Mouse (Mus musculus) forebrain, embryonic 15.5 days (tissue): Measurements from ENCODE around the gene Slc38a4. TPM values are rescaled to one million over a fixed set of nuclear protein-coding genes. Genes with fewer than 3 reads are reported as not detected.
A peak's percentile ranks its signal among the peaks of the same experiment; 100 is the strongest.

Source experiments
- ATAC-seq: fragments of 200-750 bp; cut with Nextera tagmentation; replicated peaks from 2 replicates; pipeline ENCODE4 v1.8.0; 2017; ENCODE audit warnings: mild to moderate bottlenecking, moderate TSS enrichment, moderate library complexity
- H3K27ac ChIP-seq: fragments of 300-500 bp; sonication (generic); replicated peaks from 2 replicates; pipeline ENCODE4 v1.5.1; 2015; ENCODE audit warnings: mild to moderate bottlenecking, inconsistent platforms
- H3K27me3 ChIP-seq: fragments of 300-500 bp; sonication (generic); 2 replicates; pipeline ENCODE4 v1.6.1; 2015; ENCODE audit warnings: inconsistent platforms
- H3K36me3 ChIP-seq: fragments of 300-500 bp; sonication (generic); 2 replicates; pipeline ENCODE4 v1.6.1; 2015; ENCODE audit warnings: mild to moderate bottlenecking, inconsistent platforms
- H3K4me1 ChIP-seq: fragments of 300-500 bp; sonication (generic); 2 replicates; pipeline ENCODE4 v1.6.1; 2015; ENCODE audit warnings: inconsistent platforms
- H3K4me2 ChIP-seq: fragments of 300-500 bp; sonication (generic); replicated peaks from 2 replicates; pipeline ENCODE4 v1.6.1; 2015; ENCODE audit warnings: mild to moderate bottlenecking, inconsistent platforms
- H3K4me3 ChIP-seq: fragments of 300-500 bp; sonication (generic); 2 replicates; pipeline ENCODE4 v1.5.1; 2015; ENCODE audit warnings: mild to moderate bottlenecking, inconsistent platforms
- H3K9ac ChIP-seq: fragments of 300-500 bp; sonication (generic); replicated peaks from 2 replicates; pipeline ENCODE4 v1.6.1; 2015; ENCODE audit warnings: mild to moderate bottlenecking, inconsistent platforms
- H3K9me3 ChIP-seq: fragments of 300-500 bp; sonication (generic); 2 replicates; pipeline ENCODE4 v1.6.1; 2016; ENCODE audit warnings: inconsistent platforms
- WGBS: fragments of 180-500 bp; shearing (Covaris S2); methylation state at CpG from one replicate; pipeline ENCODE4 v1.1.7; 2015; ENCODE audit warnings: mixed read lengths; 5-methylcytosine and 5-hydroxymethylcytosine counted together
- polyA plus RNA-seq: library from polyadenylated mRNA; unstranded; fragments of >200 nt; fragmentation: Nextera tagmentation; extraction: Ambion mirVana; gene quantifications from 2 replicates; pipeline ENCODE4 v1.2.1, GENCODE M21; 2015

Gene Slc38a4
- polyA plus RNA-seq, 1 experiment from 2014 or later: 2.4 TPM

DNA sequence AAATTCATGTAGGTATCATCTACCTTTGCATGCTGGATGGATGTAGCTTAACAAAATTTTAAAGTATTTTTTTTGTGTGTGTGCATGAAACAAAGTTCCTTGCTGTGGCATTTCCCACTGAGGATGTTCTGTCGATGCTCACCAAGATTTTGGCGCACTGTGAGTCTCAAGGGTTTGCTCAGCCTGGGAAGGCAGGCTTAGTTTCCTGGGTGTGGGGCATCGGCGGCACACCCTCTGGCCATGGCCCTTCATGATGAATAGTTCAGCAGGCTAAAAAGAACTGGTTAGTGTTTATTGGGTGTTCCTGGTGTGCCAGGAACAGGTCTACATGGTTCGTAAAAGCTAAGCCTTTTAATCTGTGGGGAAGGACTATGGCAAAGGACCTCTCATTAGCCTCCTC lies 81.6 kb downstream of the Slc38a4 start:
- ATAC-seq: no peak
- Histone ChIP-seq H3K4me3 (no peak overlapping the region), H3K36me3 (no peaks in the 10 kb centered on the region), H3K4me1 (no peaks in the 10 kb centered on the region), H3K4me2 (no peak overlapping the region), H3K27ac (no peak overlapping the region), H3K27me3 (no peaks in the 10 kb centered on the region), H3K9ac (no peak overlapping the region), H3K9me3 (no peaks in the 10 kb centered on the region)
- WGBS: 83% methylated on average over 5 of the region's 5 CpGs

DNA sequence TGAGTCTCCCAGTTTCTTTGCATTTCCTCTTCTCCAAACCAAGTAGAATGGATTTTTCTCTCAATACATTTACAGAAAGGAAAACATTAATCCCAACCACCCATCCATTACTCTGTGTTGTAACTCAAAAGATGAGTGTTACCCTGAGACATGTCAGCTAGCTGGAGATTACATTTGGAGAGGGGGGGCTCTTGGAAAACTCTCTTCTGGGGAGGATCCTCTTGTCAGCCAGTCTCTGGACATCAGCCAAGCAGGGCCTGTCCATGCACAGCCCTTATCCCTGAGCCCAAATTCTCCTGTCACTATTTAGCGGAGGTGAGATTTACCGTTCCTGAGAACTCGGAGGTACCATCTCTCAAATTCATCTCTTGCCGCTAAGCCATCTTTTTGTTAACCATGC lies 82.4 kb downstream of the Slc38a4 start:
- Histone ChIP-seq H3K4me2 (no peak overlapping the region), H3K27ac (no peak overlapping the region), H3K27me3 (no peaks in the 10 kb centered on the region), H3K9ac (no peak overlapping the region), H3K4me3 (no peak overlapping the region), H3K36me3 (no peaks in the 10 kb centered on the region), H3K4me1 (no peaks in the 10 kb centered on the region), H3K9me3 (no peaks in the 10 kb centered on the region)
- WGBS: 94% methylated on average over 4 of the region's 4 CpGs
- ATAC-seq: no peak

DNA sequence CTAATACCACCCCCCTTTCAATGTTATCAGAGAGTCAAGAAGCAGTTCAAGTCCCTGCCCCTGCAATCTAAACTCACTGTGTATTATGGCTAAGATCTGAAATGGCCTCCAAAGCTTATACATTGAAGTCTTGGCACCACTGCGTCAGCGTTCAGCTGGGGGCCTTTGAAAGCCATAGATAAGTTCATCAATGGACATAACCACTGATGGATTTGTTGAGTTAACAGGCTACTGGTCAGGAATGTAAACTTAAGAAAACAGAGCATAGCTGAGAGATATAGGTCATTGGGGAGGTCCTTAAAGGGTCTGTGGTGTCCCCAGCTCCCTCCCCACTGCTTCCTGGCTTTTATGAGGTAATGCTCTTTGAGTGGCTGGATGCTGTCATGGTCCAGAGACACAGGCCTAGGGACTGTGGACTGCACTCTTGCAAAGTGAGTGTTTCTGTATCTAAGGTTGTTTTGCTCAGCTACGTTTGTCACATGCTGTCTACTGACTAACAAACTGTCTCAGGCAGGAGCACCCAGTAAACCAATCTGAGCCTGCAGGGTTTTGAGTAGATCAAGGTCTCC lies 83.0 kb downstream of the Slc38a4 start:
- Histone ChIP-seq H3K27me3 (no peaks in the 10 kb centered on the region), H3K9ac (no peak overlapping the region), H3K4me2 (no peak overlapping the region), H3K36me3 (no peaks in the 10 kb centered on the region), H3K9me3 (no peaks in the 10 kb centered on the region), H3K27ac (no peak overlapping the region), H3K4me3 (no peak overlapping the region), H3K4me1 (no peaks in the 10 kb centered on the region)
- WGBS: 90% methylated on average over 3 of the region's 3 CpGs
- no peak for ATAC-seq

DNA sequence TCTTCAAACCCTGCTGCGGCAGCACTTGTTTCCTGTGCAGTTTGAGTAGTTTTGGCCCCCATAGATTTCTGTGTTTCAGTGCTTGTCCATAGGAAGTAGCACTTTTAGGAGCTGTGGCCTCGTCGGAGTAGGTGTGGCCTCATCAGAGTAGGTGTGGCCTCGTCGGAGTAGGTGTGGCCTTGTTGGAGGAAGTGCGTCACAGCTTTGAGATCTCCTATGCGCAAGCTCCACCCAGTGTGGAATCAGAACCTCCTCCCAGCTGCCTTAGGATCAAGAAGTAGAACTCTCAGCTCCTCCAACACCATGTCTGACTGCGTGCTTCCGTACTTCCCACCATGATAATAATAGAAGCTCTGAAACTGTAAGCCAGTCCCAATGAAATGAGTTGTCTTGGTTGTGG lies 83.8 kb downstream of the Slc38a4 start:
- WGBS: 92% methylated on average over 9 of the region's 9 CpGs
- Histone ChIP-seq H3K9ac (no peak overlapping the region), H3K4me2 (no peak overlapping the region), H3K36me3 (no peaks in the 10 kb centered on the region), H3K4me3 (no peak overlapping the region), H3K27ac (no peak overlapping the region), H3K27me3 (no peaks in the 10 kb centered on the region), H3K9me3 (no peaks in the 10 kb centered on the region), H3K4me1 (no peaks in the 10 kb centered on the region)
- ATAC-seq: no peak

DNA sequence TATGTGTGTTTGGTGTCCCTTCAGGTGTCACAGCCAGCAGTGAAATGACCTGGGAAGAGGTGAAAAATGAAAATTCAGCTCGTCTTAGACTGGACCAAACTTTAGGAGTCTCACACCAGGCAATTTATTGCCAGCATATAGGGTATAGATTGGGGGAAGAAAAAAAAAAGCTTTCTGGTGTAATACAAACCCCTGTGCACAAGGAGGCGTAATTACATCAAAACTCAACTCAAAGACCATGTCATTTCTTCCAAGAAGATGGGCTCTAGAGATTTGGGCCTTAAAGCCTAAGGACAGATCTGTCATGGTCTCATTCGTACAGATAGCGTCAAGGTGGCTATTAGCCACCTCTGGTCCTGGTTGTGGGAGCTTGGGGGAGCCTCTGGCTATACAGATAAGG lies 86.0 kb downstream of the Slc38a4 start:
- no peaks in the 10 kb centered on the region for H3K36me3 ChIP-seq
- H3K9ac ChIP-seq: no peak overlapping the region
- no peak for ATAC-seq
- H3K4me2 ChIP-seq: no peak overlapping the region
- no peaks in the 10 kb centered on the region for H3K4me1 ChIP-seq
- no peak overlapping the region for H3K27ac ChIP-seq
- WGBS: 77% methylated on average over 4 of the region's 4 CpGs
- H3K27me3 ChIP-seq: no peaks in the 10 kb centered on the region
- H3K4me3 ChIP-seq: no peak overlapping the region
- H3K9me3 ChIP-seq: no peaks in the 10 kb centered on the region

DNA sequence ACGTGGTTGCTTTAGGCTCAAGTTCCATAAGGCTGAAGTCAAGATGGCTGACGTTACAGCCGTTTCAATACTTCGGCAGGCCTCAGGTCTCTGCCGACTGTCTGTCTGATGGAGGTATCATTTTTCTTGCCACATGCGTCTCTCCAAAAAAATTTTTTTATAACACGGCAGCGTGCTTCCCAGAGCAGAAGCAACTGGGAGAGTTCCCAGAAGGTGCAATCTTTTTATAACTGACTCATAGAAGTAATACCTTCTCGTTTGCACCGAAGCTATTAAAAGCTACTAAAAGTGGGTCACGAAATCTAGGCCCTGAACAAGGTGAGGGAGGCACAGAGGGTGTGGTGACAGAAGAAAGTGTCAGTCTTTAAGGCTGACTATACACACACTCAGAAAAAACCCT lies 87.0 kb downstream of the Slc38a4 start:
- Histone ChIP-seq H3K27me3 (no peaks in the 10 kb centered on the region), H3K4me2 (no peak overlapping the region), H3K9me3 (no peaks in the 10 kb centered on the region), H3K36me3 (no peaks in the 10 kb centered on the region), H3K27ac (no peak overlapping the region), H3K4me1 (no peaks in the 10 kb centered on the region), H3K9ac (no peak overlapping the region), H3K4me3 (no peak overlapping the region)
- no peak for ATAC-seq
- WGBS: 90% methylated on average over 11 of the region's 11 CpGs

DNA sequence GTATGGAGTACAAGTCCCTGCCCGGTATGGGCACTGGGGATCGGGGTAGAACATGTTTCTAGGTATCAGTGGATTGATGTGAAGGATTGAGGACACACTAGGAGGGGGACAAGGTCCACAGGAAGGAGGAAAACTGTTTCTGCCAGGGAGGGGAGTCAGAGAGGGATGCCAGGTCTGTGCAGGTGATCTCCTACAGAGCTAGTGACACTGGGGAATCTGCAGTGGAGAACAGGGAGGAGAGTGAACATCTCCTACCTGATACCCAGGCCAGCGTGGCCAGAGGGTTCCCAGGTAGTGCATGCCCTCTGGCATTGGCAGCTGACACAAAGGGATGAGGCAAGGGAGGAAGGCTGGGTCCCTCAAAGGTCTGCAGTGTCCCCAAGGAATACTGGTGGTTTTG lies 89.4 kb downstream of the Slc38a4 start:
- H3K4me1 ChIP-seq: no peaks in the 10 kb centered on the region
- no peaks in the 10 kb centered on the region for H3K36me3 ChIP-seq
- H3K4me3 ChIP-seq: no peak overlapping the region
- no peak overlapping the region for H3K4me2 ChIP-seq
- H3K27me3 ChIP-seq: no peaks in the 10 kb centered on the region
- no peak overlapping the region for H3K9ac ChIP-seq
- ATAC-seq: no peak
- no peaks in the 10 kb centered on the region for H3K9me3 ChIP-seq
- 93% methylated on average over 3 of the region's 3 CpGs for WGBS
- no peak overlapping the region for H3K27ac ChIP-seq

DNA sequence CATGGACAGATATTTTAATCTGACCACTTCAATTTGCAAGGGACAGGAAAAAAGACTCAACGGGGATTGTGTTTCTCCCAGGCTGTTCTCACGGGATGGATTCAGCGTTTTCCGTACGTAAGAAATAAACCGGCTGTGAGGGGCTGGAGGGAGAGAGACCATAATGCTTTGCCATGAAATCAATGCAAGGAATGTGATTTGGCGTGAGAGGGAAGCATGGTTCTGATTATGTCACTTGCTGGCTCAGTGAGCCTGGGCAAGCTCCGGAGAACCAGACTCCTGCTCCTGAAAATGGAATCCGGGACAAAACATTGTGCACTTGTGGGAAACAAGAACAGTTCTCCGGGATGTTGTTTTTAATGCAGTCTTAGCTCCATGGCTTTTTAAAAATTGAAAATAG lies 92.0 kb downstream of the Slc38a4 start:
- Histone ChIP-seq H3K4me3 (no peak overlapping the region), H3K9me3 (no peaks in the 10 kb centered on the region), H3K27me3 (no peaks in the 10 kb centered on the region), H3K4me1 (no peaks in the 10 kb centered on the region), H3K9ac (no peak overlapping the region), H3K4me2 (no peak overlapping the region), H3K27ac (no peak overlapping the region), H3K36me3 (no peaks in the 10 kb centered on the region)
- 74% methylated on average over 10 of the region's 10 CpGs for WGBS
- no peak for ATAC-seq

DNA sequence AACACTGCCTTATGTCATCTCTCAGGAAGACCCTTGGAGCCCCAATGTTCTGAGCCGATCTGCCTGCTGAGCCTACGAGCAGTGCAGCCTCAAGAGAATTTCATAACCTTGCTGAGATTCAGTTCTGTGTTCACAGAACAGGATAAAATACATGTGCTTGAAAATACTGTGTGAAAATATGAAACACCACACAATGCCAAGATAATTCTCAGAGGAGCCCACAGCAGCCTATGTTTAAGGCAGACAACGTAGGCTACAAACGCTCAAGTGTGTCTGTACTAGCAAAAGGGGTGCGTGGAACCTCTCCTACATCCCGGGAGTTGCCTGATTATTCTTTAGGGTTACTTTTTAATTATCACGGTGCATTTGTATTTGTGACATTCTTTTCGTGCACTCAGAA lies 92.4 kb downstream of the Slc38a4 start:
- no peaks in the 10 kb centered on the region for H3K9me3 ChIP-seq
- WGBS: 83% methylated on average over 8 of the region's 8 CpGs
- no peaks in the 10 kb centered on the region for H3K27me3 ChIP-seq
- H3K4me3 ChIP-seq: no peak overlapping the region
- H3K4me1 ChIP-seq: no peaks in the 10 kb centered on the region
- H3K36me3 ChIP-seq: no peaks in the 10 kb centered on the region
- H3K4me2 ChIP-seq: no peak overlapping the region
- no peak overlapping the region for H3K9ac ChIP-seq
- no peak for ATAC-seq
- H3K27ac ChIP-seq: no peak overlapping the region

DNA sequence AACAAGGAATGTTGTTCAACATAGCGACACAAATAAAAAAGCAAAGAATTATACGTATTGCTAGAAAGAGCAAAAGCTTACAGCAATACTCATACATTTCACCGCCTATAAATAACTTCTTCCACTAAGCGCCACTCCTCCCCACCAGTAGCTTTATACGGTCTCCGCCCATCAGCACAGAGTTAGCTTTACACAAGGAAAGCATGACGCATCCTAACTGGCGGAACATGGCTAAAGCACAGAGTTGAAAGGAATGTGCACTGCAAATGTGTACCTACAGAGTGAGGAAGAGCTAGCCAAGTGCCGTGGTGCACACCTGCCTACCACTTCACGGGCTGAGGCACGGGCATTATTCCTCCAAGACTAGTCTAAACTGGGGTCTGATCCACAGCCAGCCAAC lies 95.4 kb downstream of the Slc38a4 start:
- Histone ChIP-seq H3K27ac (no peak overlapping the region), H3K4me1 (no peaks in the 10 kb centered on the region), H3K36me3 (no peaks in the 10 kb centered on the region), H3K4me2 (no peak overlapping the region), H3K4me3 (no peak overlapping the region), H3K27me3 (no peaks in the 10 kb centered on the region), H3K9me3 (no peaks in the 10 kb centered on the region), H3K9ac (no peak overlapping the region)
- ATAC-seq: no peak
- WGBS: 97% methylated on average over 11 of the region's 11 CpGs

DNA sequence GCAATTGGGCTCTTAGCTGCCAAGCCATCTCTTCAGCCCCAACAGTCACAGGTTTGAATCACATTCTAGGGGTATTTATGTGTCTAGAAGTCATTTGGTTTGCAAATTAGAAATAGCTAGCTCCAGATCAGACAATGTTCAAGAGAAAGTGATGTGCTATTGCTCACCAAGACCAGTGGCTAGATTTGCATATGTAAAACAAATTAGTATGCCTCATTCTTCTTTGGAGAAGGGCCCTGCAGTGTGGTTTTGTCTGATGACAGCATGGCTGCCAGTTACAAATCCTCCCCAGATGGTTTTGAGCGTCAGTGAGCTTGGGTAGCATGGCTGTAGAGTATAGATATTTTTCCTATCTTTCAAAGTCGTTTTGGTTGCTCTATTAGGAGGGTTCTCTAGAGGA lies 96.5 kb downstream of the Slc38a4 start:
- H3K4me3 ChIP-seq: no peak overlapping the region
- H3K36me3 ChIP-seq: no peaks in the 10 kb centered on the region
- H3K9me3 ChIP-seq: no peaks in the 10 kb centered on the region
- no peak overlapping the region for H3K9ac ChIP-seq
- WGBS: 47% methylated on average over 2 of the region's 2 CpGs
- H3K4me1 ChIP-seq: no peaks in the 10 kb centered on the region
- H3K27ac ChIP-seq: no peak overlapping the region
- H3K27me3 ChIP-seq: no peaks in the 10 kb centered on the region
- ATAC-seq: no peak
- no peak overlapping the region for H3K4me2 ChIP-seq

DNA sequence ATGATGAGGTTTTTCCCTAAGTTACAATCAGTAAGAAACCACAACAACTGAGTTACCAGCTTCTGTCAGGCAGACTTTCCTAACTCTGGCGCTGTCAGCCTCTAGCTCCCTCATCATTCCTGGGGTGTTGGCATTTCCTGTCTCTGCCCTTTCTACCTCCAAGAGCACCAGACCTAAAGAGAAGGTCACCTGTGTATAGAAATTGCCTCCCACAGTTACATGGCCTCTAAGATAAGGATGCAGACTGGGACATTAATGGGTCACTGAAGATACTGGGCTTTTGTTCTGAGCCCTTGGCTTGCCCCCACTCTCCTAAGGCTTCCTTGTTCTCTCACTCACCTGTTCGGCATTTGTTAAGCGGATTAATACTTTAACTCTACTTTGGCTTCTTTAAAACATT lies 99.1 kb downstream of the Slc38a4 start:
- no peaks in the 10 kb centered on the region for H3K36me3 ChIP-seq
- H3K4me1 ChIP-seq: peaks cover 8% of the 10 kb centered on the region; the same call in 1 of the 2 replicates
- H3K27ac ChIP-seq: no peak overlapping the region
- no peak overlapping the region for H3K9ac ChIP-seq
- no peaks in the 10 kb centered on the region for H3K9me3 ChIP-seq
- no peak for ATAC-seq
- WGBS: 81% methylated on average over 3 of the region's 3 CpGs
- no peak overlapping the region for H3K4me3 ChIP-seq
- H3K4me2 ChIP-seq: no peak overlapping the region
- H3K27me3 ChIP-seq: no peaks in the 10 kb centered on the region

DNA sequence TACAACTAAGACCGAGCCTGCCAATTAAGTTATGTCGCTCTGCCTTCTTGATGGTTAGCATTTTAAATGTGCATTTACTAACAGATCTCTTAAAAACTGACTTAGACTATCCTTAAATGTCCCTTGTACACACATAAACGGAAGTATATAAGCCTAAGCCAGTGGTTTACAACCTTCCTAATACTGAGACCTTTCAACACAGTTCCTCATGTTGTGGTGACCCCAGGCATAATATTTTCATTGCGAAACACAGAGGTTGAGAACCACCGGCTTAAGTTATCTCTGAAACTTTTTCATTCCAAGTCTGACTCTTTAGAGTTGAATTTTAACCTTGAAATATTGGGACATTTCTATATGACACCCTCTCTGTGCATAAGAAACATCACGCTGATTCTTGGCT lies 101.4 kb downstream of the Slc38a4 start:
- H3K4me1 ChIP-seq: peaks cover 8% of the 10 kb centered on the region; the same call in 1 of the 2 replicates
- ATAC-seq: no peak
- no peaks in the 10 kb centered on the region for H3K36me3 ChIP-seq
- no peak overlapping the region for H3K9ac ChIP-seq
- H3K27me3 ChIP-seq: no peaks in the 10 kb centered on the region
- H3K4me2 ChIP-seq: no peak overlapping the region
- 94% methylated on average over 6 of the region's 6 CpGs for WGBS
- 0 out of 2 replicates have a peak overlapping the region, but pooled peaks have one; percentile 64 for H3K27ac ChIP-seq
- no peak overlapping the region for H3K4me3 ChIP-seq
- no peaks in the 10 kb centered on the region for H3K9me3 ChIP-seq
